Mouse (Mus musculus): ENCODE measurements around the gene Gsap.
"Not testable (repeated sequence)": the region's sequence is repeated elsewhere in the genome, so short reads cannot be mapped to it uniquely, and the experiment has no call there.

Gene Gsap

DNA sequence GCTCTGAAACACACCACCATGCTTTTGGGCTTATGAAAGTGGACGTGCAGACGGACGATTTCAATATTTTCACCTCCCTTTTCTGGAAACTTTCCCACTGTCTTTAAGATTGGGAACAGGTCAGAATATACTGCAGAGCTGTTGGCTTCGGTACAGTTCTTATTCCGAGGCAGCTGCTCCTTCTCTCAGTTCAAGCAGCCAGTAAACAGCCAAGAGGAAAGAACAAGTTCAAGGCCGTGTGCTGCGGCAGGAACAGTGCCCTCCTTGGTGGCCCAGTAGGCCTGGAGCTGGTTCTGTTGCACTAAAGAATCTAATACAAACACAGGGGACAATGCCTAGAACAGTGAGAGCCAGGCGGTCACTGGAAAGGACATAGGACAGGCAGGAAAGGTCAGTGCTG is 104.5 kb downstream of the Gsap start:
- in situ Hi-C loops (cut with MboI; ENCODE audit: low pct_unique_long_range_greater_than_20kb in 1 of 2, low sequenced_read_pairs in 2 of 2, unreplicated experiment in 1 of 2), result no loop called here

DNA sequence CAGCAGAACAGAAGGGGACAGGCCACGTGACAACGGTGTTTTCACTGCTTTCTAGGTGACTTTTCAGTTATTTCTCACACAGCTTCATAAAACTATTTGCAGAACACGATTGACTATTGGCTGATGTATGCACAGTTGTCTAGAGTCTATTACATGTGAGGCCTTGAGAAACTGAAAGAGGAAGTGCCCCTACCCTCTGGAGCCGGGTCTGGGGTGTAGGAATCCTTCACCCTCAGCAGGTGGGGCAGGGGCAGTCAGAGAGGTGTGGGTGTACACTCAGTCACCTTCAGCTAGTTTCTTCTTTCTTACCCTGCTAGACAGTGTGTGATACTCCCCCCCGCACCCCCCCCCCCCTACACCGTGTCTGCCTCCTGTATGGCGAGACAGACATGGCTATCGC is 109.6 kb downstream of the Gsap start:
- in situ Hi-C loops (cut with MboI; ENCODE audit: low pct_unique_long_range_greater_than_20kb in 1 of 2, low sequenced_read_pairs in 2 of 2, unreplicated experiment in 1 of 2), result no loop called here

DNA sequence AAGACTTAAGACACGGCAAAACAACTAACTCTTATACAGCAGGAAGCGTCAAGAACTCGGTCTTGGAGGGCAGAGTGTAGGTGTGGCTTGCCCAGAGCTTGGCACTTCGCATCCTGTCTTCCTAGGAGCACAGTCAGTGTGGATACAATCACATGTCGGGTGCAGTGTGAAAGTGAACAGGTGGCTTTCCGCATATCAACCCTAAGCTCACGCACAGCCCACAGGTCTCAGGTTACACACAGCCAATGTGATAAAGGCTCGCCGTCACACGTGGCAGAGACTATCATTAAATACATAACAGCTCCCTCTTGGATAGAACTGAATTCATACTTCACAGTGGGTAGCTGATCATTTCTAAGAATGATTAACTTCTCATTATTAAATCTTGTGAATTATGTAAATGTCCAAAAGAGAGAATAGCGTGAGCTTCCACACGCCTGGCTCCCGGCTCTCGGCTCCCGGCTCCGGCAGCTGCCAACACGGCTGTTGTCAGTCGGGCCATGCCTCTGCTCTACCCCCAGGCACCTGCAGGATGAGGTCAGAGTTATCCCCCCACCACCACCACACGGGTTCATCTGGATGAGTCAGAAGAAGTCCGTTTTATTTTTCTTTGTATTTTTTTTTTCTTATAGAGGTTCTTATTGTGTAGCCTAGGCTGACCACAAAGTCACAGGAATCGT is 113.2 kb downstream of the Gsap start:
- in situ Hi-C loops (cut with MboI; ENCODE audit: low pct_unique_long_range_greater_than_20kb in 1 of 2, low sequenced_read_pairs in 2 of 2, unreplicated experiment in 1 of 2), result no loop called here

DNA sequence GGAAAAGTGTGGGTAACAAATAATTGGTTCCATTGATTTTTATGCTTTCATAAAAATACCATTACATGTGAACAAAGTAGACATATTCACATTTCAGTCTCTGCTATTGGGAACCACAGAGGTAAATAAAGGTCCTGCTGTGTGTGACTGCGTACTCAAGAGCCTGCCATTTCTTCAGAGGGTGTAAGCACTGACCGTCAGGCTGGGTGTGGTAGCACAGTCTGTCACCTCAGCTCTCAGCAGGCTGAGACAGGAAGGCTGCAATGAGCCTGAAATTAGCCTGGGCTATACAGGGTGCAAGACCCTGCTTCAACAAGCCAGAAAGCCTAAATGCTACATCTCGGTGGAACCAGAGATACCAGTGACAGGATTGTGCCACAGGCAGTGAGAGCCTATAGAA is 114.0 kb downstream of the Gsap start:
- in situ Hi-C loops (cut with MboI; ENCODE audit: low pct_unique_long_range_greater_than_20kb in 1 of 2, low sequenced_read_pairs in 2 of 2, unreplicated experiment in 1 of 2), result loop anchor here in 1 of 2 experiments (25.0 kb wide), 1 partner anchor 287 kb away; no protein-coding TSS in a partner anchor

DNA sequence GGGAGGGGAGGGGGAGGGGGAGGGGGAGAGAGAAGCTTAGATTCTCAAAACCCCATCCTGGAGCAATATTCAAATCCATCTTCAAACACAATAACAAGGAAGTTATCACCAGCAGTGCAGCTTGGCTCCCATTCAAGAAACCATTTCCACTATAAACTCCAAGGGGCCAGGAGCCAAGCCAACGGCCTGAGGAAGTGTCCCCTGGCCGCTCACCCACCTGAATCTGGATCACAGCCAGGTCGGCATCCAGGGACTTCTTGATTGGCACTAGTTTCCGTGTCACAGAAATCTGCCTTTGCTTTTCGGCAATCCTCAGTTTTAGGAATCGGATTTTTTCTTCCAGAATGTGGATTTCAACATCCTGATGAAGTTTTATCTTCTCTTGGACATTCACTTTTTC is 115.0 kb downstream of the Gsap start:
- in situ Hi-C loops (cut with MboI; ENCODE audit: low pct_unique_long_range_greater_than_20kb in 1 of 2, low sequenced_read_pairs in 2 of 2, unreplicated experiment in 1 of 2), result loop anchor here in 1 of 2 experiments (25.0 kb wide), 1 partner anchor 286 kb away; no protein-coding TSS in a partner anchor

DNA sequence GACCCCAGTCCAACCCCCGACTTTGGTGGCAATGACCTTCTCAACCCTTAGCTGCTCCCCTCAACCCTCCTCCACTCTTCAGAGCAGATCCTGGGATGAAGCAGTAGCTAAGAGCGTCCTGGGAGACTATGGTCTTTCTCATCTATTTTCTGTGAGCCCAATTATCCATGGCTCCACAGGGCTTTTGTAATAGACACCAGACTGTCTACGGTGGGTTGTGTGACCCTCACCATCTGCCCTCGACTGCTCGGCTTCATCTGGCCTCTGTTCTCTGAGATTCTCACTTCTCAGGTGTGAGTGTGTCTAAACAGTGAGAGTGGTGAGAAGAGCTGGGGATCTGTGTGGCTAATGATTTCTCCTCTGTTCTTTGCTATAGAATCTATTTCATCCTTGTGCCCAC is 121.1 kb downstream of the Gsap start:
- in situ Hi-C loops (cut with MboI; ENCODE audit: low pct_unique_long_range_greater_than_20kb in 1 of 2, low sequenced_read_pairs in 2 of 2, unreplicated experiment in 1 of 2), result loop anchor here in 1 of 2 experiments (25.0 kb wide), 1 partner anchor 280 kb away; no protein-coding TSS in a partner anchor

DNA sequence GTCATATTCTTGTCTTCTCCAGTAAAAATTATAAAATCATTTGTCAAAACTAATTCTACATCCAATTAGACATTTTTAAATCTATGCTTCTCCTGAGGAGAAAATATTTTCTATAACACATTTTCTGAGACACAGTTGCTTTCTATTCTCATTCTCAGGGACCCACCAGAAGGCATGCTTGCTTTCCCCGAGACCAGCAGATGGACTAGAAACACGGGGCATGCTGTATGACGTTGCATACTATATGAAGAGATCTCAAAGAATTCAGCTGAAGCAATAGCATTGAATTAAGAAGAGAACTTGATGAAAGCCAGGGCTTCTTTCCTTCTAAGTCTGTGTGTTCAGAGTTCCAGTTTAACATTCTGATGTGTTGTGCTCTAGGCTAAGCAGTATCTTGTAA is 128.6 kb downstream of the Gsap start:
- in situ Hi-C loops (cut with MboI; ENCODE audit: low pct_unique_long_range_greater_than_20kb in 1 of 2, low sequenced_read_pairs in 2 of 2, unreplicated experiment in 1 of 2), result loop anchor here in 1 of 2 experiments (25.0 kb wide), 1 partner anchor 273 kb away; no protein-coding TSS in a partner anchor

DNA sequence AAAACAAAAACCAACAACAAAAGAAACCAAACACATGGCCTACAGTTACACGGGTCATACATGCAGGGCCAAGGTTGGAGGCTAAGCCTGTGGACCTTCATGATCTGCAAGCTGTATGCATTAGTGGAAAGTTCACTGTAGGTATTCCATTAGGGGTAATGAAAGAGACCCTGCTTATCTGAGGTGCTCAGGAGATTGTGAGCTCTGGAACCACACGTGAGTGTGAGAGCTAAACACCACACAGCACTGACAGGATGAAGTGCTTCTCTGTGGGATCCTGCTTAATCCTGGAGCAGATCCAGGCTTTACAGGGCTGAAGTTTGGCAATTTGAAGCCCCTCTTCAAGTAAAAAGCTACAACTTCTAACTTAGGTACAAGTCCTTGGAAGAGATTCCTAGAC is 134.1 kb downstream of the Gsap start:
- in situ Hi-C loops (cut with MboI; ENCODE audit: low pct_unique_long_range_greater_than_20kb in 1 of 2, low sequenced_read_pairs in 2 of 2, unreplicated experiment in 1 of 2), result loop anchor here in 1 of 2 experiments (25.0 kb wide), 1 partner anchor 267 kb away; no protein-coding TSS in a partner anchor

DNA sequence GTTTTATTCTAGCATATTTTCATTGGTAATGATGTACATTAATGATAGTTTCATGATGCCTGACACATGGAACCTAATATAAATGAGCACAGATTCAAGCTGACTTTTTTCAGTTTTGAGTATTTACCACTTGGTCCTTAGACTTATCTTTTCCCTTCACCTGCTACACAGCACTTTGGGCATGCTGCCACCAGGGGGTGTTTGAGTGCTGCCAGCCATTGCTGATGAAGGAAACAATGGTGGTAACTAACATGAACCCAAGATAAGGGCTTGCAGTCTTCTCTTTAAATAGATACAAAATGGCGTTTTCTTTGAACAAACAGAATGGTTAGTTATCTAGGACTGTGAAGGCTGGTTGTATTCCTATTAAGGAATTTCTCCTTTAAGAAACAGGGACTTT is 140.4 kb downstream of the Gsap start:
- in situ Hi-C loops (cut with MboI; ENCODE audit: low pct_unique_long_range_greater_than_20kb in 1 of 2, low sequenced_read_pairs in 2 of 2, unreplicated experiment in 1 of 2), result no loop called here

DNA sequence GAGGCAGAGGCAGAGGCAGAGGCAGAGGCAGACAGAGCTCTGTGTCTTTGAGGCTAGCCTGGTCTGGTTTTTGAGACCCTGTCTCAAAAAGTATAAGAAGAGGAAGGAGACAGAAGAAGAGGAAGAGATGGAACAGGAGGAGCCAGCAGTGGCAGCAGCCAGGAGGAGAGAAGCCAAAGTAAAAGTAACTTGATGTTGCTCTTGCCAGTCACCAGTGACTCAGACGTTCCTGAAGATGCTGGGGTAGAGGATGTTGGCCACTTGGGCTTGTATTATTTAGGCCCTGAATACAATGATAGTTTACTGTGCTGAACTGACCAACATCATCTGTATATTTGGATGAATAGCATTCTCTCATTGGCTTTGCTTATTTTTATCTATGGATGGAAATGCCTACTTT is 142.5 kb downstream of the Gsap start:
- in situ Hi-C loops (cut with MboI; ENCODE audit: low pct_unique_long_range_greater_than_20kb in 1 of 2, low sequenced_read_pairs in 2 of 2, unreplicated experiment in 1 of 2), result no loop called here

DNA sequence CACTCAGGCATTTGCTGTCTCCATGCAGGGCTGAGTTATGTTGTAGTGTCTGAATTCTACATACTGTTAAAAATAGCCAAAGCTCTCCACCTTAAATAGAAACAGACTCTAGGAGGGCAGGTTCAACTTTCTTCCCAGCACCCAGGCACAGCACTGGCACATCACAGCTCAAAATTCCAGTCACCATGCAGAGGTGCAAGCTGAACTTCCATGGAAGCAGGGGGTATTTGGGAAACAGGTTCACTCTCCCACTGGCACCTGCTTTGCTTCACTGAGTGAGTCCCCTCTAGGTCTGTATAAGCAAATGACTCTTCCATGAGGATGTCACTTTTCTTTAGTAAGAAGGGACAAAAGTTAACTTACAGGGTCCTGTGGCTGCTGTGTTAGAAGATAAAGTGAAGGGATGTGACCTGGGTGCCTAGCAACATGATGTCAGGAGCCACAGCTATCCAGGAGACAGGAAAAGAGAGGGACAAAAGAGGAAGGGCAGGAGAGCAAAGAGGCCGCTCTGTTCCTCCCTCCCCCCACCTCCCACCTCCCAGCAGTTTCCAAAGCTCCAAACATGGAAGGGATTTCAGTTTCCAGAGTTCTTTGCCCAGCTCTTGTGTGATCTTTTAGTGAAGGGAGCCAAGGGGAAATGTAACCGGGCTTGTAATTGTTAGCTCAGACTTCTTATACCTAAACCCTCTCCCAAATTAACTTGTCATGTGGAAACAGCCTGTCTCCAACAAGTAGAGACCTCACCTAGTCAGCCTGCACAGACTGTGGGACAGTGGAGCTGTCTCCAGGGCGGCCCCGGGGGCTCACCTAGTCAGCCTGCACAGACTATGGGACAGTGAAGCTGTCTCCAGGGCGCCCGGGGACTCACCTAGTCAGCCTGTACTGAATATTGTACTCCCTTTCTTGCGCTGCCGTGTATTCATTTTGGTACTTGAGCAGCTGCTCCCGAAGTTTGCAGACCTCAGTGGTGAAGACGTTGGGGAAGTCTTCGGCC is 143.9 kb downstream of the Gsap start:
- in situ Hi-C loops (cut with MboI; ENCODE audit: low pct_unique_long_range_greater_than_20kb in 1 of 2, low sequenced_read_pairs in 2 of 2, unreplicated experiment in 1 of 2), result no loop called here

DNA sequence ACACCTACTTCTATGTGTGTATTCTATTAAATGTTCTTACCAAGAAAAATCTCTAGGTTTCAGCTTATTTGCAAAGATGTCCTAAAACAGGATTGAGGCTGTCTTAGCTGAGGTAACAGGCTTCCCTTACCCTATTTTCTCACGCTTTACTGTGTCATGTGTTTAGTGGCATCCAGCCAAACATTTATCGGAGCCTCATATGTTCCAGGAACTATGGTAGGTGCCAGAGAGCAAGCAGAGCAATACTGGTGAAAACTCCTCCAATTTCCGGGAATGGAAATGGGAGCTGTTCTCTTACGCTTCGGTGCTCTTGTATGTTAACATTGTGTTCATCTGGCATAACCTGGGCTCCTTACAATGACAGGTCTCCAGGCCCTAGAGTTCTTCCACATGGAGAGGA is 145.6 kb downstream of the Gsap start:
- in situ Hi-C loops (cut with MboI; ENCODE audit: low pct_unique_long_range_greater_than_20kb in 1 of 2, low sequenced_read_pairs in 2 of 2, unreplicated experiment in 1 of 2), result no loop called here

DNA sequence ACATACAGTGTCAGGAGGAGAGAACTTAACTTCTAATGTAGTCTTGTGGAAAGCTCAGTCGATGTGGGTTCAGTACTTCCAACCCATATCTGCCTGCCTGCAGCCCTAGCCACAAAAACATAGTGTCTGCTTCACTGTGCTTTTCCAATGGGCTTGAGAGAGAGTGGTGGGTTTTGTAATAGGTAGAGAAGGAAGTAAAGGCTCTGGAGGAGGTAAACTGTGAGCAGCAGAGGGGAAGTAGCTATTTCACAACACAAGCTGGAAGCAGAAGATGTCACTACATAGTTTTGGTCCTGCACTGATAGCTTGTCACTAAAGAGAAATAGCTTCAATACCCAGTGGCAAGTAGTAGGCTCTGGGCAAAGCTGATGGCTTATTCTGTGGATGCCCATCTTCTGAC is 146.1 kb downstream of the Gsap start:
- in situ Hi-C loops (cut with MboI; ENCODE audit: low pct_unique_long_range_greater_than_20kb in 1 of 2, low sequenced_read_pairs in 2 of 2, unreplicated experiment in 1 of 2), result no loop called here

DNA sequence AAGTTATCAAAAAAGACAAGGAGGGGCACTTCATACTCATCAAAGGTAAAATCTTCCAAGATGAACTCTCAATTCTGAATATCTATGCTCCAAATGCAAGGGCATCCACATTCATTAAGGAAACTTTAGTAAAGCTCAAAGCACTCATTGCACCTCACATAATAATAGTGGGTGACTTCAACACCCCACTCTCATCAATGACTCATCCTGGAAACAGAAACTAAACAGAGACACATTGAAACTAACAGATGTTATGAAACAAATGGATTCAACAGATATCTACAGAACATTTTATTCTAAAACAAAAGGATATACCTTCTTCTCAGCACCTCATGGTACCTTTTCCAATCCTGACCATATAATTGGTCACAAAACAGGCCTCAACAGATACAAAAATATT is 156.2 kb downstream of the Gsap start:
- in situ Hi-C loops (cut with MboI; ENCODE audit: low pct_unique_long_range_greater_than_20kb in 1 of 2, low sequenced_read_pairs in 2 of 2, unreplicated experiment in 1 of 2), result not testable (repeated sequence)

DNA sequence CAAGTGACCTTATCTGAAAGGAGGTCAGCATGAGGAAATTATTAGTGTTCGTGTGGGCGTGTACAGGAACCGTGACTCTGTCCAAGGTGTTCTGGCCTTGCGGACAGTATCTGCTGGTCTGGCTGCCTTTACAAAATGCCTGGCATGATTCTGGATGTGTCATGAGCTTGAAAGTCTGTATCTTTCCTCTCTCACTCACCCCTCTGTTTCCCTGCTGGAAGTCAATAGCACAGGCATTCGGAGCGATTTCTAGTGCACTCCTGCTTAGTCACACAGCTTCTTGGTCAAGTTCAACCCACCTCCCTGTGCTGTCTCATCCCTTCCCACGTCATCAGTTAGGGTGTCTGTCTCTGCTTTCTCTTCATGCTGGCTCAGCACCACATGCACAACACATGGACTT is 162.3 kb downstream of the Gsap start:
- in situ Hi-C loops (cut with MboI; ENCODE audit: low pct_unique_long_range_greater_than_20kb in 1 of 2, low sequenced_read_pairs in 2 of 2, unreplicated experiment in 1 of 2), result no loop called here

DNA sequence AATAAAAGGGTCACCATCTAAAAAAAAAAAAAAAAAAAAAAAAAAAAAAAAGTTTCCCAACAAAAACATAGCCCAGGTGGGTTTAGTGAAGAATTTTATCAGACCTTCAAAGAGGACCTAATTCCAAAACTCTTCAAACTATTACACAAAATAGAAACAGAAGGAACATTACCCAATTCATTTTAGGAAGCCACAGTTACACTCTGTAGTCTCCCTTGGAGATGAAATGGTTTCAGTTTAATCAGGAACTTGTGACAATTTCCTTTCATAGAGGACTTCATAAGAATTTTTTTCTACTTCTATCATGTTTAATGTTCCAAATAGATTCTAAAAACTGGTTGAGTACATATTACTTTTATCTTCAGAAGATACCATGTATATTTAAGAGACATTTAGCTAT is 165.6 kb downstream of the Gsap start:
- in situ Hi-C loops (cut with MboI; ENCODE audit: low pct_unique_long_range_greater_than_20kb in 1 of 2, low sequenced_read_pairs in 2 of 2, unreplicated experiment in 1 of 2), result no loop called here

DNA sequence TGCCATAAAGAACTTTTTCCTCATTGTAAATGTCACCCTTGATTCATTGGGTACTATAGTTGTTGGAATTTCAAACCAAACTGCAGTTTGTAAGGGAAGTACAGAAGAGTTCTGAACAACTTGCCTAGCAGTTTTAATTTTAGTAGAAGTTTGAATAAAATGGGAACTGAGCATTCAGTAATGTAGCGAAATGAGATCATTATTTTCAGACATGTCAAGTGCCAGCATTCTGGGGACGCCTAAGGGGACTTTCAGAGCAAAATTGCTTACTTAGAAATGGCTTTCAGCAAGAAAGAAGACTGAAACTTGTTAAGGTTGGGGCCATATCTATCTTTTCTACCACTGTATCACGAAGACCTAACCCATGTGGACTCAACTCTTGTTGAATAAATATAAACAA is 172.6 kb downstream of the Gsap start:
- in situ Hi-C loops (cut with MboI; ENCODE audit: low pct_unique_long_range_greater_than_20kb in 1 of 2, low sequenced_read_pairs in 2 of 2, unreplicated experiment in 1 of 2), result no loop called here

DNA sequence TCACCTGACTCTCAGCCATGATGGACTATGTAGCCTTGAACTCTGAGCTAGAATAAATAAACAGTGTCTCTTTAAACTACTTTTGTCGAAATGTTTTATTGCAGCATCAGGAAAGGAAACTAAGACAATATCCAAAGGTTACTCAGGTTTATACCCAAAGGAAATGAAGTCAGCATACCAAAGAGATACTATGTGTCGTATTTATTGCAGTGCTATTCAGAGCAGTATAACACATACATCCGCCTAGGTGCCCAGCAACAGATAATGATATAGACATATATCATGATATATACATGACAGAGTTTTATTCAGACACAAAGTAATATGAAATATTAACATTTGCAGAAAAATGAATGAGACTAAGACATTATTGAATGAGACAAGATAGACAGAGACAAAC is 177.3 kb downstream of the Gsap start:
- in situ Hi-C loops (cut with MboI; ENCODE audit: low pct_unique_long_range_greater_than_20kb in 1 of 2, low sequenced_read_pairs in 2 of 2, unreplicated experiment in 1 of 2), result no loop called here
